Mouse (Mus musculus) urinary bladder, adult 2 months (tissue): Measurements from ENCODE around the gene Zfp652. TPM values are rescaled to one million over a fixed set of nuclear protein-coding genes. Genes with fewer than 3 reads are reported as not detected.
A peak's percentile ranks its signal among the peaks of the same experiment; 100 is the strongest.
"Not testable (repeated sequence)": the region's sequence is repeated elsewhere in the genome, so short reads cannot be mapped to it uniquely, and the experiment has no call there.

Source experiments
- DNase-seq: peaks from one replicate; pipeline ENCODE4 v3.0.0; 2022; ENCODE audit warnings: low spot score
- polyA plus RNA-seq: library from polyadenylated mRNA; depleted of rRNA; stranded (reverse); fragments of >200 nt; gene quantifications from 2 replicates; pipeline ENCODE4 v1.2.3, GENCODE M21; 2012; rRNA removed

The Zfp652 gene
- 20.8 and 30.7 TPM in 2 replicates for polyA plus RNA-seq

GRCm38 (mm10) chr11:95712563-95713224 lies at the start of gene Zfp652:
Gene Zfp652 (plus strand): TSS chr11:95712673.
- DNase-seq, result peak; percentile 84

- peak; percentile 60 for DNase-seq
Measured at GRCm38 (mm10) chr11:95666529-95667149, 45.8 kb upstream of the Zfp652 start, which contains the start of gene Phb. Gene Phb (plus strand): TSS chr11:95666957.

- DNase-seq, result peak; percentile 42
Measured at GRCm38 (mm10) chr11:95667177-95667576, 45.3 kb upstream of the Zfp652 start.

GRCm38 (mm10) chr11:95668086-95668485 lies 44.4 kb upstream of the Zfp652 start:
- DNase-seq, result not testable (repeated sequence)

- DNase-seq, result no peak
Measured at GRCm38 (mm10) chr11:95675498-95675897, 37.0 kb upstream of the Zfp652 start.

GRCm38 (mm10) chr11:95676307-95676706 lies 36.2 kb upstream of the Zfp652 start:
- peak; percentile 38 for DNase-seq

- no peak for DNase-seq
Measured at GRCm38 (mm10) chr11:95677925-95678701, 34.4 kb upstream of the Zfp652 start.

GRCm38 (mm10) chr11:95681995-95682601 lies 30.4 kb upstream of the Zfp652 start:
- DNase-seq, result no peak

- DNase-seq, result no peak
Measured at GRCm38 (mm10) chr11:95682946-95683345, 29.5 kb upstream of the Zfp652 start.

GRCm38 (mm10) chr11:95686031-95686430 lies 26.4 kb upstream of the Zfp652 start:
- no peak for DNase-seq

- DNase-seq, result no peak
Measured at GRCm38 (mm10) chr11:95687084-95687656, 25.3 kb upstream of the Zfp652 start.

GRCm38 (mm10) chr11:95688515-95688914 lies 24.0 kb upstream of the Zfp652 start:
- no peak for DNase-seq

GRCm38 (mm10) chr11:95688981-95689380 lies 23.5 kb upstream of the Zfp652 start:
- no peak for DNase-seq

- DNase-seq, result no peak
Measured at GRCm38 (mm10) chr11:95689544-95689943, 22.9 kb upstream of the Zfp652 start.

GRCm38 (mm10) chr11:95698541-95698940 lies 13.9 kb upstream of the Zfp652 start:
- DNase-seq, result no peak

- no peak for DNase-seq
Measured at GRCm38 (mm10) chr11:95700778-95701739, 11.4 kb upstream of the Zfp652 start.

GRCm38 (mm10) chr11:95704032-95704969 lies 8.2 kb upstream of the Zfp652 start:
- DNase-seq, result no peak

GRCm38 (mm10) chr11:95704970-95705330 lies 7.5 kb upstream of the Zfp652 start:
- no peak for DNase-seq

GRCm38 (mm10) chr11:95709534-95710040 lies 2.9 kb upstream of the Zfp652 start:
- DNase-seq, result no peak
